Mouse (Mus musculus) spleen, adult 12 weeks (tissue): ENCODE measurements around the gene AI593442.

ENCODE experiments used
- DNase-seq: peaks from one replicate; pipeline ENCODE4 v3.0.0; 2022; ENCODE audit warnings: low spot score

Gene AI593442

GRCm38 (mm10) chr9:52679362-52679947 is at the start of gene AI593442:
TSS of gene AI593442 (minus strand) at chr9:52679780.
- DNase-seq: no peak

GRCm38 (mm10) chr9:52728806-52729205 is 49.2 kb upstream of the AI593442 start:
- DNase-seq: no peak

GRCm38 (mm10) chr9:52722626-52723025 is 43.0 kb upstream of the AI593442 start:
- DNase-seq: no peak

- no peak for DNase-seq
Measured at GRCm38 (mm10) chr9:52719562-52719961, 40.0 kb upstream of the AI593442 start.

- DNase-seq: no peak
Measured at GRCm38 (mm10) chr9:52680036-52680435, 456 bp upstream of the AI593442 start.

- no peak for DNase-seq
Measured at GRCm38 (mm10) chr9:52678839-52679215, 753 bp downstream of the AI593442 start.

- DNase-seq: no peak
Measured at GRCm38 (mm10) chr9:52678179-52678838, 1.3 kb downstream of the AI593442 start.

- no peak for DNase-seq
Measured at GRCm38 (mm10) chr9:52676587-52676986, 3.0 kb downstream of the AI593442 start.

GRCm38 (mm10) chr9:52675937-52676336 is 3.6 kb downstream of the AI593442 start:
- DNase-seq: no peak

GRCm38 (mm10) chr9:52661422-52661821 is 18.2 kb downstream of the AI593442 start:
- no peak for DNase-seq

- DNase-seq: no peak
Measured at GRCm38 (mm10) chr9:52650341-52650951, 29.1 kb downstream of the AI593442 start.

GRCm38 (mm10) chr9:52645312-52645711 is 34.3 kb downstream of the AI593442 start:
- no peak for DNase-seq

GRCm38 (mm10) chr9:52644626-52645025 is 35.0 kb downstream of the AI593442 start:
- no peak for DNase-seq

- DNase-seq: no peak
Measured at GRCm38 (mm10) chr9:52644156-52644555, 35.4 kb downstream of the AI593442 start.

GRCm38 (mm10) chr9:52635991-52636390 is 43.6 kb downstream of the AI593442 start:
- no peak for DNase-seq

- DNase-seq: no peak
Measured at GRCm38 (mm10) chr9:52623926-52624325, 55.7 kb downstream of the AI593442 start.
